Mouse (Mus musculus): Measurements from ENCODE around the gene Dus4l.

DNA sequence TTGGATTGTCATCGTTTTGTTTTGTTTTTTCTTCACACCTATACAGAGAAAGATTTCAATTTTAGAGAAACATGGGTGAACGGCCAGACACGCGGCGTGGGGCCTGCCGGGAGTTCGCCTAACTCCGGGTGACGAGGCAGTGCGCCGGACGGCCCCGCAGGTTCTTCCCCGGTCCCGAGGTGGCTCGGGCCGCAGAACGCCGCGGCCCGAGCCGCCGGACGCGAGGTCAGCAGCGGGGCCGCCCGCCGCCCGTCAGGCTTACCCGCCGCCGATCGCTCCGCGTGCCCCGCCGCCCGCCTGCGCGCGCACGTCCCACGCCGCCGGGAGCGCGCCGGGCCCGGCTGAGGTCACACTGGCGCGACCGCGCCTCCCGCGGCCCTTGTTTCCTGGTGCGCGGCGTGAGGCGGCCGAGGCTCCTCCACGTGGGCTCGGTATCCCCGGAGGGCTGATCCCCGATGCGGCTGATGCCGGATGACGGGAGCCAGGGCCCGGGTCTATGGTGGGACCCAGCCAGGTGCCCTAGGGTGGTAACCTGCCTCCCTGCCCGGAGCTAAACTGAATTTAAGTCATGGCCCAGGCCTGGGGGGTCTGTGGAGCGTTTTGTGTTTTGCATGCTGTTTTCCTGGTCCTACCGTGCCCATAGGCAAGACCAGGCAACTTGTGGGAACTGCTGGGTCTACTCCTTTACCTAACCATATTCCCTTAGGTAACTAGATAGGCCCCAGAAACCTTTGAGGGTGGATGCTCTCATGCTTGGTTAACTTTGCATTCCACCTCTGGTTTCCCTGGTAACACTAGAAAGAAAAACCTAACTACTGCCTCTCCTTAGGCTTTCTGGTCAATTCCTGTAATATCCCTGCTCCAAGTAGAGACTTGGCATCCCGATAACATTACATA is 20.0 kb downstream of the Dus4l start, which contains the start of gene Bcap29:
- TF ChIP-seq POLR2A (IDR thresholded peaks at IDR 0.05; ENCODE audit: borderline replicate concordance, control insufficient read depth, low read depth, low read length): no peak
- TF ChIP-seq CTCF (IDR thresholded peaks at IDR 0.05; ENCODE audit: control insufficient read depth, insufficient read depth, low read length): no peak

All from bone marrow, adult 2 months (tissue).